Mouse (Mus musculus) E14TG2a.4 (cell line): ENCODE results near the gene Ceacam1.
A peak's percentile ranks its signal among the peaks of the same experiment; 100 is the strongest.

Source experiments
- H3K27me3 ChIP-seq: 2 replicates; pipeline ENCODE4 v1.6.1; 2014; ENCODE audit warnings: low read length, control low read depth; ENCODE audit not compliant: insufficient read depth
- H3K36me3 ChIP-seq: 2 replicates; pipeline ENCODE4 v1.6.1; 2014; ENCODE audit warnings: low read length, control low read depth; ENCODE audit not compliant: insufficient read depth
- H3K4me1 ChIP-seq: replicated peaks from 2 replicates; pipeline ENCODE4 v1.6.1; 2014; ENCODE audit warnings: low read depth, low read length, control low read depth
- H3K4me3 ChIP-seq: replicated peaks from 2 replicates; pipeline ENCODE4 v1.5.1; 2014; ENCODE audit warnings: mild to moderate bottlenecking, low read length
- H3K9me3 ChIP-seq: 2 replicates; pipeline ENCODE4 v1.6.1; 2014; ENCODE audit warnings: low read length, control low read depth
- CTCF ChIP-seq: conservative IDR thresholded peaks from 2 replicates; pipeline ENCODE4 v1.5.1; 2014; ENCODE audit warnings: low read length
- NANOG ChIP-seq: IDR thresholded peaks from 2 replicates; pipeline ENCODE4 v1.6.1; 2014; ENCODE audit warnings: borderline replicate concordance, low read length, mixed read lengths
- POU5F1 ChIP-seq: IDR thresholded peaks from 2 replicates; pipeline ENCODE4 v1.6.1; 2014; ENCODE audit warnings: low read length, borderline replicate concordance

Gene Ceacam1

GRCm38 (mm10) chr7:25424429-25424828 is 53.0 kb downstream of the Ceacam1 start:
- H3K27me3 ChIP-seq: peaks cover 12% of the 10 kb centered on the region
- H3K4me3 ChIP-seq: no peak overlapping the region
- peaks cover 75% of the 10 kb centered on the region for H3K4me1 ChIP-seq
- H3K9me3 ChIP-seq: no peaks in the 10 kb centered on the region
- H3K36me3 ChIP-seq: no peaks in the 10 kb centered on the region
- TF ChIP-seq NANOG (no peak), CTCF (peak; percentile 44), POU5F1 (no peak)

- no peaks in the 10 kb centered on the region for H3K9me3 ChIP-seq
- H3K4me3 ChIP-seq: peak overlapping the region; percentile 74
- H3K36me3 ChIP-seq: peaks cover under 1% of the 10 kb centered on the region; the same call in 1 of the 2 replicates
- H3K4me1 ChIP-seq: peaks cover 63% of the 10 kb centered on the region
- H3K27me3 ChIP-seq: peaks cover 12% of the 10 kb centered on the region
- TF ChIP-seq NANOG: no peak
- TF ChIP-seq POU5F1: no peak
- no peak for TF ChIP-seq CTCF
Observed at GRCm38 (mm10) chr7:25422286-25422841, 55.0 kb downstream of the Ceacam1 start.

GRCm38 (mm10) chr7:25419943-25420342 is 57.5 kb downstream of the Ceacam1 start:
- no peak for TF ChIP-seq POU5F1
- TF ChIP-seq CTCF: no peak
- TF ChIP-seq NANOG: no peak

DNA sequence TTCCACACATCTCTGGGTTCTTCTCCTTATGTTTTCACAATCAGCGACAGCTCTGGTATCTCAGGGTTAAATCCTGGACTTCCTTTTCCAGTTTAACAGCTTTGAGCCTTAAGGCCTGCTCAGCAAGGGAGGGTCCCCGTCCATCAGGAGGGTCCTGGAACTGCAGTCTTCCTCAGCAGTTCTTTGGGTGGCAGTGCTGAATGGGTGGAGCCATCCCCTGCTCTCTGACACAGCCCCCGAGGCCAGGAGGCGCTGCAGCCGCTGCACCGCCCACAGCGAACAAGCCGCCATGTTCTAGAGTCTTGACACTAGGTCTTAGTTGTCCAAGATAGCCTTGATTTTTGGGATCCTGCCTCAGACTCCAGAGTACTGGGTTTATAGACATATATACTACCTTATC is 57.9 kb downstream of the Ceacam1 start:
- H3K4me1 ChIP-seq: peaks cover 39% of the 10 kb centered on the region
- TF ChIP-seq POU5F1 (no peak), CTCF (peak; percentile 26), NANOG (no peak)
- no peaks in the 10 kb centered on the region for H3K9me3 ChIP-seq
- H3K4me3 ChIP-seq: peak overlapping the region; percentile 43
- peaks cover 12% of the 10 kb centered on the region for H3K27me3 ChIP-seq
- peaks cover 16% of the 10 kb centered on the region; the same call in 1 of the 2 replicates for H3K36me3 ChIP-seq

More at GRCm38 (mm10) chr7:25419943-25420342, 57.5 kb downstream of the Ceacam1 start:
- Histone ChIP-seq H3K4me1 (peaks cover 42% of the 10 kb centered on the region), H3K9me3 (no peaks in the 10 kb centered on the region), H3K36me3 (peaks cover 12% of the 10 kb centered on the region; the same call in 1 of the 2 replicates), H3K27me3 (peaks cover 12% of the 10 kb centered on the region), H3K4me3 (no peak overlapping the region; the same call in 1 of the 2 replicates)

GRCm38 (mm10) chr7:25417597-25417996 is 59.8 kb downstream of the Ceacam1 start:
- no peaks in the 10 kb centered on the region for H3K9me3 ChIP-seq
- H3K36me3 ChIP-seq: peaks cover 16% of the 10 kb centered on the region; the same call in 1 of the 2 replicates
- peak; percentile 50 for TF ChIP-seq CTCF
- TF ChIP-seq POU5F1: no peak
- H3K4me1 ChIP-seq: peaks cover 42% of the 10 kb centered on the region
- H3K27me3 ChIP-seq: peaks cover 4% of the 10 kb centered on the region; the same call in 1 of the 2 replicates
- no peak overlapping the region for H3K4me3 ChIP-seq

GRCm38 (mm10) chr7:25412833-25413441 is 64.5 kb downstream of the Ceacam1 start, which contains the start of gene Cxcl17:
Gene Cxcl17 (minus strand): TSS chr7:25412886.
- H3K9me3 ChIP-seq: no peaks in the 10 kb centered on the region
- TF ChIP-seq NANOG: no peak
- TF ChIP-seq CTCF: no peak
- TF ChIP-seq POU5F1: no peak
- H3K4me1 ChIP-seq: peaks cover 14% of the 10 kb centered on the region
- H3K36me3 ChIP-seq: peaks cover 23% of the 10 kb centered on the region
- H3K27me3 ChIP-seq: no peaks in the 10 kb centered on the region
- H3K4me3 ChIP-seq: no peak within 1 kb of the TSS

DNA sequence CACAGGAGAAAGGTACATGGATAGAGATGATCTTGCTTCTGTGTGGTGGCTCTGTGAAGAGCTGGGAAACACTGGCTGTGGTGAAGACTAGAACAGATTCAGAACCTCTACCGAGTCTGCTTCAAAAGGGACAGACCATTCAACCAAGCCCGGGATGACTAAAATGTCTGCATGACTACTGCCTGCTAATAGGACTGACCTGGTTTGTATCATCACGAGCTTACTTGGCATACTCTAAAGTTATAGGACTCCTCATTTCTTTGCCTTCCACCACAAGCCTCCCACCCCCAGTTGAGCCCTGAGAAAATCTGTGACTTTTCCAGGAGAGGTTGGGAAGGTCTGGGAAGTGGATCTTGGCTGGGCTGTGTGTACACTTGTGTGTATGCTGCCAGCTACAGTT is 65.5 kb downstream of the Ceacam1 start:
- peaks cover 18% of the 10 kb centered on the region for H3K36me3 ChIP-seq
- no peak overlapping the region for H3K4me3 ChIP-seq
- TF ChIP-seq CTCF: no peak
- TF ChIP-seq POU5F1: no peak
- TF ChIP-seq NANOG: no peak
- no peaks in the 10 kb centered on the region for H3K27me3 ChIP-seq
- H3K4me1 ChIP-seq: peaks cover 14% of the 10 kb centered on the region
- no peaks in the 10 kb centered on the region for H3K9me3 ChIP-seq
